Mouse (Mus musculus) heart, postnatal 0 days (tissue): ENCODE measurements around the gene Sept9.

ENCODE experiments used
- CTCF ChIP-seq: IDR thresholded peaks from 2 replicates; pipeline ENCODE4 v1.5.1; 2016; ENCODE audit warnings: antibody characterized with exemption, control low read depth, low read depth
- EP300 ChIP-seq: IDR thresholded peaks from 2 replicates; pipeline ENCODE4 v1.6.1; 2016; ENCODE audit warnings: antibody characterized with exemption, low read depth

DNA sequence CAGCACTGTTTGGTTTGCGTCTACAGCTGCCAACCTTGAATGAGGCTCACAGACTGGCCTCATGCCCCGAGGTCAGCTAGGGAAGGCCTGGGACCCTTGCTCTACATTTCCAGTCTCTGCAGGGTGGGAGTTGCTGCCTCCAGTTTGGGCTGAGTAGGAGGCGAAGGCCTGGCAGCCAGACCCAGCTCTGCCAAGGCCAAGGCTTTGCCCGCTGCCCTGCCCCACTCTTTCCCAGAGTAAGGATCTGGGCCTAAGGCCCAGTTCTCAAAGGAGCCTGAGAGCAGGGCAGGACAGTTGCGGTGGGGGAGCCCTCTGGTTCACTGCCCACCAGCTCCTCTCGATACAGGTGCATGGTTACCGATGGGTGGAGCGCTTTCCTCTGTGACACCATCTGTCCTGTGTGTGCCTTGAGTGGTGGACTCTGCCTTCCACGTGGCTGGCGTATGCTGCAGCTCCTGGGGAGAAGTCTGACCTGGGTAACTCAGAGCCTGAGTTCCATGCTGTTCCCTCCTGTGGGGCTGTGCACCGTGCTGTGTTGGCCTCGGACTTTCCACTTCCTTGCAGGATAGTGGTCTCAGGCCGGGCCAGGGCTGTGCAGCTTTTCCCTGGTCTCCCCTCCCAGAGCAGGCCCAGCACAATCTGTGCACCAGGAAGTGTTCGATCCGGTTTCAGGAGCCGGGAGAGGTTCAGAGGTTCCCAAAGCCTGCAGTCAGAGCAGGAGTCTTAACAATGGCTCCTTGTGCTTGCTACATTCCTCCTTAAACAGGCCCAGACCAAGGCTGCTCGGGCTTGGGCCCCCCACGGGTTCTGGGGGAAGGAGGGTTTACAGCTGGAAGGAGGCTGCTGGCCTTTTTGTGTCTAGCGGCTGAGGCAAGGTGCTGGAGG lies 85.5 kb downstream of the Sept9 start:
- TF ChIP-seq CTCF (no peak), EP300 (no peak)
